ENCODE assay signal across 7 mouse cellular contexts in the genomic region with DNA sequence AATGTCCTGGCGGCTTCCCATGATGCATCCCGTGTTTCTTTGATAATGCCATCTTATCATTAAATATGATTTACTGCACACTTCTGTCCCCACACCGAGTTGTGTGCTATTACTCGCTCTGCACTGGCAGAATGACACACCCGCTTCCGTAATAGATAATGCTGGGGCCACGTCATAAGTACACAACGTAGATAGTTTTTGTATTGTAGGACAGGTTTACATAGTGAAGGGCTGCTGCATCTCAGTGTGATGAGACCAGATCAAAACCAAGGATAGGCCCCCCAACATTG. TPM values are rescaled to one million over a fixed set of nuclear protein-coding genes. Genes with fewer than 3 reads are reported as not detected.
A peak's percentile ranks its signal among the peaks of the same experiment; 100 is the strongest.
DNase-seq lines count a peak whose midpoint lies in the region; ATAC-seq and TF ChIP-seq lines count a peak whose summit lies in the region.

No protein-coding gene starts in this region.

- H3K9ac ChIP-seq in hindbrain, postnatal 0 days (replicated peaks; ENCODE audit: low read length), result no peak overlapping the region
- H3K9ac ChIP-seq in hindbrain, embryonic 16.5 days (ENCODE audit: low read depth, low read length), result no peak overlapping the region

- H3K4me1 ChIP-seq in hindbrain, embryonic 10.5 days (replicated peaks), result peaks cover 53% of the 10 kb centered on the region
- peaks cover 23% of the 10 kb centered on the region for H3K4me1 ChIP-seq in hindbrain, postnatal 0 days (ENCODE audit: insufficient read depth, low read length)
- H3K4me1 ChIP-seq in hindbrain, embryonic 16.5 days (ENCODE audit: control insufficient read depth, insufficient read depth, low read depth, low read length), result peaks cover 28% of the 10 kb centered on the region

- peaks cover 72% of the 10 kb centered on the region for H3K79me2 ChIP-seq in myocyte (ENCODE audit: control insufficient read depth, insufficient read depth)

- ATAC-seq in hindbrain, postnatal 0 days, result no peak
- ATAC-seq in common myeloid progenitor, adult 5-6 weeks (replicated peaks; ENCODE audit: low read depth, poor library complexity, severe bottlenecking), result peak; percentile 15; the same call in 1 of the 2 replicates
- no peak for ATAC-seq in hindbrain, embryonic 16.5 days

- no peaks in the 10 kb centered on the region for H3K36me3 ChIP-seq in hindbrain, embryonic 10.5 days
- H3K36me3 ChIP-seq in hindbrain, postnatal 0 days (ENCODE audit: insufficient read depth, low read length), result no peaks in the 10 kb centered on the region
- no peaks in the 10 kb centered on the region for H3K36me3 ChIP-seq in hindbrain, embryonic 16.5 days (ENCODE audit: control insufficient read depth, insufficient read depth, low read length)
- no peaks in the 10 kb centered on the region for H3K36me3 ChIP-seq in myocyte (ENCODE audit: control insufficient read depth, insufficient read depth)

- H3K4me2 ChIP-seq in hindbrain, postnatal 0 days (ENCODE audit: low read depth, low read length), result no peak overlapping the region
- H3K4me2 ChIP-seq in hindbrain, embryonic 16.5 days (ENCODE audit: low read length), result no peak overlapping the region
- peak overlapping the region; percentile 100 for H3K4me2 ChIP-seq in myocyte (ENCODE audit: low read depth)

- no peak for TF ChIP-seq CTCF in hindbrain, postnatal 0 days (IDR thresholded peaks at IDR 0.05; ENCODE audit: low read depth)
- TF ChIP-seq CTCF in left cerebral cortex, adult 2 months (IDR thresholded peaks at IDR 0.05), result no peak

- intact Hi-C loops in left cerebral cortex, postnatal 14 days (cut with DNase I), result no loop called here
- intact Hi-C loops in left cerebral cortex, adult 2 months (cut with DNase I), result no loop called here

- 92% methylated on average over 8 of the region's 8 CpGs for WGBS in hindbrain, embryonic 10.5 days
- 77% methylated on average over 8 of the region's 8 CpGs for WGBS in hindbrain, postnatal 0 days
- WGBS in hindbrain, embryonic 16.5 days, result 74% methylated on average over 8 of the region's 8 CpGs

- no peak overlapping the region for H3K4me3 ChIP-seq in hindbrain, embryonic 10.5 days
- H3K4me3 ChIP-seq in hindbrain, postnatal 0 days (ENCODE audit: low read length), result no peak overlapping the region
- H3K4me3 ChIP-seq in hindbrain, embryonic 16.5 days (ENCODE audit: low read length), result no peak overlapping the region
- H3K4me3 ChIP-seq in myocyte, result peak overlapping the region; percentile 17
- H3K4me3 ChIP-seq in left cerebral cortex, adult 2 months, result no peak overlapping the region

- peak overlapping the region; percentile 84 for H3K27ac ChIP-seq in hindbrain, embryonic 10.5 days
- H3K27ac ChIP-seq in hindbrain, postnatal 0 days, result no peak overlapping the region
- peak overlapping the region; percentile 2; the same call in 1 of the 2 replicates for H3K27ac ChIP-seq in hindbrain, embryonic 16.5 days (ENCODE audit: low read depth, low read length)
- no peak overlapping the region for H3K27ac ChIP-seq in left cerebral cortex, adult 2 months

- no peak for DNase-seq in hindbrain, embryonic 10.5 days (ENCODE audit: low spot score)
- DNase-seq in hindbrain, postnatal 0 days (ENCODE audit: low spot score), result no peak
- no peak for DNase-seq in left cerebral cortex, postnatal 14 days (ENCODE audit: low spot score in 2 of 2)
- no peak for DNase-seq in left cerebral cortex, adult 2 months (ENCODE audit: extremely low spot score in 1 of 2, low spot score in 2 of 2)

- H3ac ChIP-seq in myocyte (ENCODE audit: control insufficient read depth, insufficient read length), result no peak overlapping the region

- 0 out of 2 replicates have a peak, but pooled peaks cover under 1% of the 10 kb centered on the region for H3K9me3 ChIP-seq in hindbrain, embryonic 10.5 days
- no peaks in the 10 kb centered on the region for H3K9me3 ChIP-seq in hindbrain, postnatal 0 days (ENCODE audit: low read length)
- H3K9me3 ChIP-seq in hindbrain, embryonic 16.5 days (ENCODE audit: control insufficient read depth, low read length), result no peaks in the 10 kb centered on the region

- H3K27me3 ChIP-seq in hindbrain, embryonic 10.5 days (ENCODE audit: insufficient read depth, poor library complexity, severe bottlenecking), result no peaks in the 10 kb centered on the region
- no peaks in the 10 kb centered on the region for H3K27me3 ChIP-seq in hindbrain, postnatal 0 days (ENCODE audit: insufficient read depth, low read length)
- no peaks in the 10 kb centered on the region for H3K27me3 ChIP-seq in hindbrain, embryonic 16.5 days (replicated peaks; ENCODE audit: control insufficient read depth, insufficient read depth, low read length)
- H3K27me3 ChIP-seq in myocyte (ENCODE audit: control insufficient read depth, insufficient read depth, insufficient read length), result no peaks in the 10 kb centered on the region

- no peak for TF ChIP-seq POLR2A in myocyte (IDR thresholded peaks at IDR 0.05; ENCODE audit: insufficient read length, low read depth)

TF ChIP-seq in myocyte, 11 proteins besides CTCF, POLR2A, EP300 and RAD21:
- TF ChIP-seq TCF3 (IDR thresholded peaks at IDR 0.05; ENCODE audit: insufficient read length, low read depth) (no peak), CEBPB (IDR thresholded peaks at IDR 0.05; ENCODE audit: insufficient read depth, poor library complexity, severe bottlenecking) (no peak), TCF12 (IDR thresholded peaks at IDR 0.05; ENCODE audit: insufficient read depth, poor library complexity, severe bottlenecking) (no peak), REST (IDR thresholded peaks at IDR 0.05; ENCODE audit: insufficient read depth, insufficient read length) (no peak), MYOD1 (IDR thresholded peaks at IDR 0.05; ENCODE audit: control insufficient read depth in 1 of 3, insufficient read length in 2 of 3, low read depth in 2 of 3) (no peak), MAX (IDR thresholded peaks at IDR 0.05; ENCODE audit: low read depth) (no peak), USF1 (IDR thresholded peaks at IDR 0.05; ENCODE audit: low read depth) (no peak), SRF (IDR thresholded peaks at IDR 0.05; ENCODE audit: control insufficient read depth, insufficient read length, low read depth) (no peak), E2F4 (IDR thresholded peaks at IDR 0.05; ENCODE audit: insufficient read depth) (no peak), POLR2AphosphoS2 (IDR thresholded peaks at IDR 0.05; ENCODE audit: insufficient read length, low read depth) (no peak), MYOG (IDR thresholded peaks at IDR 0.05; ENCODE audit: control insufficient read depth in 1 of 3, insufficient read depth in 1 of 3, insufficient read length in 2 of 3, low read depth in 2 of 3) (no peak)

RNA-seq across cellular contexts. Expression of a gene that starts 24.4 kb away (rescaled TPM):
- 14.2 and 18.2 TPM in 2 replicates for polyA plus RNA-seq in hindbrain, embryonic 10.5 days (2016; fragmentation: Nextera tagmentation; extraction: Ambion mirVana)
- total RNA-seq in hindbrain, postnatal 0 days (2014; rRNA removed), result 28.0 and 29.7 TPM in 2 replicates
- polyA plus RNA-seq in hindbrain, postnatal 0 days (2015; fragmentation: Nextera tagmentation; extraction: Ambion mirVana), result 22.6 and 22.9 TPM in 2 replicates
- 24.3 and 29.0 TPM in 2 replicates for total RNA-seq in common myeloid progenitor, adult 5-6 weeks (2017)
- polyA plus RNA-seq in hindbrain, embryonic 16.5 days (2015; fragmentation: Nextera tagmentation; extraction: Ambion mirVana), result 18.6 and 23.0 TPM in 2 replicates
- polyA plus RNA-seq in myocyte (2012; fragmentation: generic; extraction: Trizol), result 15.5 TPM
- 10 to 100 TPM; 53.9 to 58.8 TPM for total RNA-seq in left cerebral cortex, postnatal 14 days (2021)
- 10 to 100 TPM; 51.1 to 64.8 TPM for total RNA-seq in left cerebral cortex, adult 2 months (2021)

Comparison
In these comparisons a context has a peak if more than half of its experiments do, and no peak if none do; other contexts are left out.
1. H3K27ac ChIP-seq: peak in hindbrain, embryonic 10.5 days (single experiment) and hindbrain, embryonic 16.5 days (single experiment); none in hindbrain, postnatal 0 days (single experiment) and left cerebral cortex, adult 2 months (single experiment).